Mouse (Mus musculus) thymus, postnatal 4 days (tissue): ENCODE measurements around the gene Insrr.
"Not testable (repeated sequence)": the region's sequence is repeated elsewhere in the genome, so short reads cannot be mapped to it uniquely, and the experiment has no call there.

Experiments
- DNase-seq: peaks from one replicate; pipeline ENCODE4 v3.0.0; 2021

Gene Insrr

GRCm38 (mm10) chr3:87840858-87841257 is 44.1 kb downstream of the Insrr start:
- DNase-seq, result no peak

- DNase-seq, result no peak
These were observed 48.2 kb downstream of the Insrr start for GRCm38 (mm10) chr3:87844981-87845380.

DNA sequence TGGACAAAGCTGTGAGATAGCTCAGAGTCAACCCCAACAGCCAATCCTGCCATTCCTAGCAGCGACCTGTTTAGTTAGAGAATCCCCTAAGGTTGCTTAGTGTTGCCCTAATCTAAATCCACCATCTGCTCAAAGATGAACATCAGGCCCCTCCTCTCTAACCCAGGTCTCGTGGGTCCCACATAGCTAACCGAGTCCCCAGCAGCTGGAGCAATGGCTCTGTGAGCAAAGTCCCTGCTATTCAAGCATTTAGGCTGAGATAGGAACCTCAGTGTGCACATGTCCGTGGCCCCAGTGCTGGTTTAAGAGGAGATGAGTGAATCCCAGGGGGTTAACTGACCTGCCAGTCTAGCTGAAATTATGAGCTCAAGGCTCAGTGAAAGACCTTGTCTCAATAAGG is 49.4 kb downstream of the Insrr start:
- DNase-seq, result peak; percentile 55

DNA sequence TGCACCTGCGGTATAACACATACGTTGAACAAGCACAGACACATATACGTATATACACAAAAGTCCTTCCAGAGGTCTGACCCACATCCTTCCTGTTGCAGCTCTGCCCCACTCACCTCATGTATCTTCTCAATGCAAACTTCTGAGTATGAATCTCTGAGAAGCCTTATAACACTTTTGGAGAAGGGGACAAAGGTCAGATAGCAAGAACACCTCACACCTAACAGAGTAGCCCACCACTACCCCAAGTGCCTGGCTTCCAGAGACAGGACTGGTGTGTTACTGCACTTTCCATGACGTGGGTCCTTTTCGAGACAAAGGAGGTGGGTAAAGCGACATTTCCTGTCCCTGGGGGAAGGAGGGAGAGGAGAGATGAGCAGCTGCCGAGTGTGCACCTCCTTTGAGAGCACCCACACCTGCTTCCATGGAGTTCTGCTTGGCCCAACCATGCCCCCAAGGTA is 49.9 kb downstream of the Insrr start, which contains the start of gene Sh2d2a:
Gene Sh2d2a, plus strand, starts transcription at position 106 of the 461 bp plus-strand sequence.
- DNase-seq, result peak; percentile 77

- peak; percentile 77 for DNase-seq
These were observed 50.9 kb downstream of the Insrr start for GRCm38 (mm10) chr3:87847680-87848079.

GRCm38 (mm10) chr3:87849117-87849516 is 52.4 kb downstream of the Insrr start:
- DNase-seq, result no peak

- DNase-seq, result no peak
These were observed 58.2 kb downstream of the Insrr start for GRCm38 (mm10) chr3:87854795-87855568.

- DNase-seq, result no peak
These were observed 59.2 kb downstream of the Insrr start for GRCm38 (mm10) chr3:87855936-87856335.

DNA sequence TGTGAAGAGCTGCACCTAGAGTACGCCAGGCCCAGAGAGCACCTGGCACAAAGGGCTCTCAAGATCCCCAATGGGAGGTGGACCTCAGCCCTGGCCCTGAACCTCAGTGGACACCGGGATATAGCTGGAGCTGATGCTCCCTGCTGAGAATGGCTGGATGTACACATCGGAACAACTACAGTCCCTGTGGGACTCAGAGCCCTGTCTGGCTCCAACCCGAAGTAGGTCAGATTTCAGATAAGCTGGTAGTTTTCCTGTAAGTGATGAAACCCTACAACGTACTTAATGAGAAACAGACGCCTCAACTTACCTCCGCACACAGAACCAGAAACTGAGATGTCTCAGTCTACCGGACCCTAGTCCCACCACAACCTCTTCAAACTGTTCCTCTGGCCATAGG is 60.9 kb downstream of the Insrr start:
- no peak for DNase-seq

GRCm38 (mm10) chr3:87859813-87860212 is 63.1 kb downstream of the Insrr start:
- peak; percentile 72 for DNase-seq

DNA sequence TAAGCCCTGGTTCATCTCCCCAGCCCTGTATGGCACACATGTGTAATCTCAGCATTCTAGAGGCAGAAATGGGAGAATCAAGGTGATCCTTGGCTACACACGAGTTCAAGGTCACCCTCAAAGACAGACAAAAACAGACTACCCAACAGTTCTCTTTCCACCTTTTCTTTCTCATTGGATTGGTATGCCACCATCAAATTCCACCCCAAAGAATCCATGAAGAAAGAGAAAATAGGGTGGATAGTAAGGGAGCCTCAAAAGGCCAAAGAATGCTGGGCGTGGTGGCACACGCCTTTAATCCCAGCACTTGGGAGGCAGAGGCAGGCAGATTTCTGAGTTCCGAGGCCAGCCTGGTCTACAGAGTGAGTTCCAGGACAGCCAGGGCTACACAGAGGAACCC is 67.4 kb downstream of the Insrr start:
- not testable (repeated sequence) for DNase-seq
